Mouse (Mus musculus) kidney, postnatal 0 days (tissue): ENCODE data around the gene Ugt1a10. TPM values are rescaled to one million over a fixed set of nuclear protein-coding genes. Genes with fewer than 3 reads are reported as not detected.
"Not testable (repeated sequence)": the region's sequence is repeated elsewhere in the genome, so short reads cannot be mapped to it uniquely, and the experiment has no call there.

ENCODE experiments used
- ATAC-seq: fragments of 200-750 bp; cut with Nextera tagmentation; replicated peaks from 2 replicates; pipeline ENCODE4 v1.8.0; 2017; ENCODE audit warnings: low read depth, moderate number of reproducible peaks, moderate TSS enrichment, moderate library complexity; ENCODE audit not compliant: low FRiP score
- DNase-seq: peaks from one replicate; pipeline ENCODE4 v3.0.0-alpha.2; 2016; ENCODE audit warnings: low spot score
- H3K27ac ChIP-seq: fragments of 300-500 bp; sonication (generic); 2 replicates; pipeline ENCODE4 v1.5.1; 2014; ENCODE audit warnings: mild to moderate bottlenecking
- H3K27me3 ChIP-seq: fragments of 300-500 bp; sonication (generic); 2 replicates; pipeline ENCODE4 v1.6.1; 2014; ENCODE audit warnings: low read length, mixed read lengths; ENCODE audit not compliant: insufficient read depth
- H3K36me3 ChIP-seq: fragments of 300-500 bp; sonication (generic); 2 replicates; pipeline ENCODE4 v1.6.1; 2014; ENCODE audit warnings: low read length, mixed read lengths; ENCODE audit not compliant: insufficient read depth
- H3K4me1 ChIP-seq: fragments of 300-500 bp; sonication (generic); replicated peaks from 2 replicates; pipeline ENCODE4 v1.6.1; 2014; ENCODE audit warnings: antibody characterized with exemption, low read length, mixed read lengths; ENCODE audit not compliant: insufficient read depth
- H3K4me2 ChIP-seq: fragments of 300-500 bp; sonication (generic); 2 replicates; pipeline ENCODE4 v1.6.1; 2014; ENCODE audit warnings: mild to moderate bottlenecking, low read length, moderate library complexity, mixed read lengths
- H3K4me3 ChIP-seq: fragments of 300-500 bp; sonication (generic); replicated peaks from 2 replicates; pipeline ENCODE4 v1.5.1; 2014; ENCODE audit warnings: low read depth, low read length
- H3K9ac ChIP-seq: fragments of 300-500 bp; sonication (generic); 2 replicates; pipeline ENCODE4 v1.6.1; 2014; ENCODE audit warnings: low read depth, low read length
- H3K9me3 ChIP-seq: fragments of 300-500 bp; sonication (generic); replicated peaks from 2 replicates; pipeline ENCODE4 v1.6.1; 2016; ENCODE audit warnings: low read length, inconsistent platforms, mixed read lengths
- CTCF ChIP-seq: IDR thresholded peaks from 2 replicates; pipeline ENCODE4 v1.5.1; 2016; ENCODE audit warnings: antibody characterized with exemption, low read depth, mild to moderate bottlenecking, moderate library complexity
- WGBS: fragments of 180-500 bp; shearing (Covaris S2); extraction: QIAGEN DNeasy Blood & Tissue Kit; methylation state at CpG from one replicate; pipeline ENCODE4 v1.1.7; 2014; 5-methylcytosine and 5-hydroxymethylcytosine counted together
- polyA plus RNA-seq: library from polyadenylated mRNA; unstranded; fragments of >200 nt; fragmentation: Nextera tagmentation; extraction: Ambion mirVana; gene quantifications from 2 replicates; pipeline ENCODE4 v1.2.1, GENCODE M21; 2015

Ugt1a10 gene
- polyA plus RNA-seq, 1 experiment from 2014 or later: 52.3 TPM

DNA sequence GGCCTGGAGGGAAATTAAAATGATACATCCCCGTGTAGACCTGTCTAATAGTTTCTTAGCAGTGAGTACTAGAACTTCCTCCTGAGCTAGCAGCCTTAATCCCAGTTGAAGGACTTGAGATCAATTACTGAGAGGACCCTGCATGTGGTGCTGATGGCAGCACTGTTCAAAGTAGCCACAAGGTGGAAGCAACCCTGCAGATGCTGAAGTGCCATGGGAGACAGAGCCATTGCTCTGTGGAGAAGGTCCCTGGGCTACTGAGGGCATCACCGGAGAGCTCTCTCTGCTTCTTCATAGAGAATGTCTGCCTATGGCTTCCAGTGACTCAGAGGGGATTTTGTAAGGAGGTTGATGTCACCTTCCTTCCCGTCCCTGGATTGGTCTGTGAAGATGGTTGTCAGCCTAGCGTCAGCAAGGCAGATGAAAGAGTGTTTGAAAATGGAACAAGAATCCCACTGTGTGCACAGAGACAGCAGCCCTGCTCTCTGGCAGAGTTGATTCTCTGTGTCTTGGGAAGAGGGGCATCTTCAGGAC, 70.7 kb downstream of the Ugt1a10 start:
- not testable (repeated sequence) for DNase-seq, H3K9me3 ChIP-seq, ATAC-seq, H3K27me3 ChIP-seq, H3K36me3 ChIP-seq, H3K4me3 ChIP-seq, H3K4me1 ChIP-seq, H3K4me2 ChIP-seq, H3K27ac ChIP-seq, H3K9ac ChIP-seq
- WGBS: 78% methylated on average over 4 of the region's 4 CpGs
- peak; percentile 62 for TF ChIP-seq CTCF

DNA sequence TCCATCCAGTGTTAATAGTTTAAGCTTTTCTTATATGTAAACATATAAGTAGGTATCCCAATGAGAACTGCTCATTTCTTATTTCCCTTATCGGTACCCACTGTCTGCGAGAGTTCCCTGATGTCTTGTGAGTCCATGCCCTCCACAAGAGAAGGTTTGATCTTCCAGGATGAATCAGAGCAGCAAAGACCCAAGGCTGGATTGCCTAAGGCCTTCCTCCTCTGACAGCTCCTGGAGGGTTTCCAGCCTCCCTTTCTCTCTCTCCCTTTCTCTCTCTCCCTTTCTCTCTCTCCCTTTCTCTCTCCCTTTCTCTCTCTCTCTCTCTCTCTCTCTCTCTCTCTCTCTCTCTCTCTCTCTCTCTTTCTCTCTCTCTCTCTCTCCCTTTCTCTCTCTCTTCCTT, 73.9 kb downstream of the Ugt1a10 start:
- not testable (repeated sequence) for H3K27me3 ChIP-seq, H3K36me3 ChIP-seq, H3K4me2 ChIP-seq, H3K9me3 ChIP-seq, H3K9ac ChIP-seq, H3K4me1 ChIP-seq, DNase-seq, H3K4me3 ChIP-seq, ATAC-seq, H3K27ac ChIP-seq
- 95% methylated on average over 2 of the region's 2 CpGs for WGBS

DNA sequence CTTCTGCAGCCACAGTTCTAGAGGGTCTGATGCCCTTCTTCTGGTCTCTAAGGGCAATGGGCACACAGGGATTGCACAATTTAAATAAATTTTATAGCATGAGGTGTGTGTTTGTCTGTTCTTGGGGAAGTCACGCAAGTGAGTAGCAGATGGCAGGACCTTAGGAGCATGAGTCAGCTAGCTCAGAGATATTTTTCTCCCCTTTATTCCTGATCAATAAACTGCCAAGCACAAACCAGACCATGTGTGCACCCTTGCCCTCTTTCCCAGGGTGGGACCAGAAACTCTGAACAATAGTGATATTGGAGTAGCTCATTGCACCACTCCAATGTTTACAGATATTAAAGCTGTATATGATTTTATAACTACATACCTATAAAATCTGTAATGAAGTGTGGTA, 75.0 kb downstream of the Ugt1a10 start:
- H3K9me3 ChIP-seq, H3K9ac ChIP-seq, DNase-seq, H3K27ac ChIP-seq, H3K27me3 ChIP-seq, H3K36me3 ChIP-seq, ATAC-seq, H3K4me2 ChIP-seq, H3K4me3 ChIP-seq: not testable (repeated sequence)
- peaks cover 11% of the 10 kb centered on the region for H3K4me1 ChIP-seq
- 92% methylated on average over 1 of the region's 1 CpGs for WGBS

DNA sequence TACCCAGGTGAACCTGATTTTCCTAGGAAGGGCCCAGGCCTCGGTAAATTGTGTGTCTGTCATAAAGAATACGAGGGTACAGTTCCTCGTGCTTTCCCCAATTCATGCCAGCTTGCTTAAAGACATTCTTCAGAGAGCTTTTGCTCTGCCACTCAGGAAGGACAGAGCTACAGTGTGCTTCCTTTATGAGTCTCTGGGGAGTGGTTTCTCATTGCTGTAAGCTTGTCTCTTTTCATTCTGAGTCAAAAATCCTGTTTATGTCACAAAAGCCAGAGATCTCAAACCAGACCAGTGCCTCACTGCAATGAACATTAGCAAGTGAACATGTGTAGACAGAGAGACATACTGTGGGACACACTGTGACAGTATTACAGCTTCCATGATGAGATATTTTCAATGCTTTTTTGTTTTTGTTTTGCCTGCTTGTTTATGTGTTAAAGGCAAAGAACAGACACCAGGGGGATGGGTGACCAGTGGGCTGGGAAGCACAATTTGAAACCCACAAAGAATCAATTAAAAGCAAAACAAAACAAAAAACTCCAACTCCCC, 78.8 kb downstream of the Ugt1a10 start:
- peaks cover 11% of the 10 kb centered on the region for H3K4me1 ChIP-seq
- H3K4me3 ChIP-seq: no peak overlapping the region
- no peaks in the 10 kb centered on the region for H3K36me3 ChIP-seq
- 33% methylated on average over 3 of the region's 3 CpGs for WGBS
- ATAC-seq (no peak), DNase-seq (peak; percentile 57)
- no peak overlapping the region for H3K4me2 ChIP-seq
- H3K27ac ChIP-seq: peak overlapping the region; percentile 77
- H3K27me3 ChIP-seq: no peaks in the 10 kb centered on the region
- no peaks in the 10 kb centered on the region for H3K9me3 ChIP-seq
- H3K9ac ChIP-seq: no peak overlapping the region
- TF ChIP-seq CTCF: 0 out of 2 replicates have a peak, but pooled peaks have one; percentile 4

DNA sequence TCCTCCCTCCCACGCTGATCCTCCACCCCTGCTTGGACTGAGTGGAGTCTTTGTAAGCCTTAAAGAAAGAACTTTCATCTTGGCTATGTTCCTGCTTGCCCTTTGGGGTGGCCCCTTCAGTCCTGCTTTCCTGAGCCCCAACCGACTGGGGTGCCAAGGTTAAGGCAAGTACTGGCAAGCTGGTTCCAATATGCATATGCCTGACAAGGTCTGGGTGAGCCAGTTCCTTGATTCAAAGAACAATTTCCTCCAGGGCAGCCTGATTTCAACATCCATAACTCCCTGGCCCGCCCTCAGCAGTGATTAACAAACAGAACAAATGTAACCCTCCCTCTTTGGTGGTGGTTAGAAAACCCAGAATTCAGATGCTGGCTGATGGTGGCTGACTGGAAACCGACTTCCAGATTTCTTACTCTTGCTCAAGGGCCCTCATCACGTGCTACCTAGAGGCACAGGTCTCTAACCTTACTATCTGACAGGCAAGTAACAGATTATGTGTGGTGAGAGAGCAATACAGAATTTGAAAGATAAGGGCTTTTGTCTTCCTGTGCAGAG, 79.3 kb downstream of the Ugt1a10 start, which contains the start of gene Ugt1a6a:
Gene Ugt1a6a, plus strand, starts transcription at position 353 of the 555 bp plus-strand sequence.
- H3K4me2 ChIP-seq, DNase-seq, H3K36me3 ChIP-seq, H3K4me3 ChIP-seq, H3K9ac ChIP-seq, H3K27me3 ChIP-seq, H3K9me3 ChIP-seq: not testable (repeated sequence)
- WGBS: 20% methylated on average over 5 of the region's 5 CpGs
- H3K4me1 ChIP-seq: peaks cover 11% of the 10 kb centered on the region
- H3K27ac ChIP-seq: peak within 1 kb of the TSS; percentile 77
- ATAC-seq: 0 out of 2 replicates have a peak, but pooled peaks have one; percentile 13

DNA sequence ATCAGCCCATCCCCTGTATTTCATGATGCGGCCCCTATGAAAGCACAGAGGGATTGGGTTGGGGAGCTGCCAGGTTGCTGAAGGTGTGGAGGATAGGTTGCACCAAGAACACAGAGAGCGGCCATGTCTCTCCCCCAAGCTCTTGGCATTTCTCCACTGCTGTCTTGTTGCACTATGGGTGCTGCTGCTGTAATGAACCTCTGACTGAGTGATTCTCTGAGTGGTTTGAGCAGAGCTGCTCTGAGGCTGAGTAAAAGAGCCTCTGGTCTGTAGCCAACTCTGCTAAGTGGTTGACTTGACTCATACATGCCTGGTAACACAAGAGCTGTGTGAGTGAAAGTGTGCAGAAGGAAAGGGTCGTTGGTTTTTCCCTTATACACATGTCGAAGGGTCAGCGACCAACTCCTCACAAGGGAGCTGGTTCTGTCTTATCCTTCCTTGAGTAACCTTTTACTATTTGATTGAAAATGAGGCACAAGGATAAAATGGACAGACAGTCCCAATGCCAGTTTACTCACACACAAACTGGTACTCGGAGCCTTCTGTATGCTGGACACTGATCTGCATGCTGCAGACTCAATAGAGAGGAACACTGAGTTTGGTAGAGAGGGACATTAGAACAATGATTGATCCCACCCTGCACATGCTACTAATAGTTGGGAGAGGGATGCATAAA, 80.2 kb downstream of the Ugt1a10 start:
- DNase-seq, H3K36me3 ChIP-seq: not testable (repeated sequence)

More for the DNA sequence above, 80.2 kb downstream of the Ugt1a10 start:
- not testable (repeated sequence) for H3K4me3 ChIP-seq, H3K4me2 ChIP-seq, H3K9me3 ChIP-seq, H3K9ac ChIP-seq, ATAC-seq, H3K27me3 ChIP-seq, H3K27ac ChIP-seq
- H3K4me1 ChIP-seq: peaks cover 11% of the 10 kb centered on the region
- 85% methylated on average over 5 of the region's 6 CpGs for WGBS
